Mouse (Mus musculus) kidney, embryonic 16.5 days (tissue): ENCODE measurements around the gene Csnk1d. TPM values are rescaled to one million over a fixed set of nuclear protein-coding genes. Genes with fewer than 3 reads are reported as not detected.

Experiments
- ATAC-seq: fragments of 200-750 bp; cut with Nextera tagmentation; 2 replicates; pipeline ENCODE4 v1.8.0; 2017; ENCODE audit warnings: moderate TSS enrichment; ENCODE audit not compliant: low FRiP score, low TSS enrichment
- H3K27ac ChIP-seq: fragments of 300-500 bp; sonication (generic); 2 replicates; pipeline ENCODE4 v1.5.1; 2014; ENCODE audit warnings: low read length
- H3K27me3 ChIP-seq: fragments of 300-500 bp; sonication (generic); 2 replicates; pipeline ENCODE4 v1.6.1; 2014; ENCODE audit warnings: low read length, control low read depth, mixed read lengths; ENCODE audit not compliant: insufficient read depth
- H3K36me3 ChIP-seq: fragments of 300-500 bp; sonication (generic); 2 replicates; pipeline ENCODE4 v1.6.1; 2014; ENCODE audit warnings: low read length, control low read depth, mixed read lengths; ENCODE audit not compliant: insufficient read depth
- H3K4me1 ChIP-seq: fragments of 300-500 bp; sonication (generic); 2 replicates; pipeline ENCODE4 v1.6.1; 2014; ENCODE audit warnings: low read length, control low read depth, mixed read lengths; ENCODE audit not compliant: insufficient read depth
- H3K4me2 ChIP-seq: fragments of 300-500 bp; sonication (generic); replicated peaks from 2 replicates; pipeline ENCODE4 v1.6.1; 2014; ENCODE audit warnings: low read depth, low read length
- H3K4me3 ChIP-seq: fragments of 300-500 bp; sonication (generic); 2 replicates; pipeline ENCODE4 v1.5.1; 2014; ENCODE audit warnings: mild to moderate bottlenecking, low read length
- H3K9ac ChIP-seq: fragments of 300-500 bp; sonication (generic); replicated peaks from 2 replicates; pipeline ENCODE4 v1.6.1; 2014; ENCODE audit warnings: low read length
- H3K9me3 ChIP-seq: fragments of 300-500 bp; sonication (generic); 2 replicates; pipeline ENCODE4 v1.6.1; 2016; ENCODE audit warnings: low read length, control low read depth
- WGBS: fragments of 180-500 bp; shearing (Covaris S2); extraction: QIAGEN DNeasy Blood & Tissue Kit; methylation state at CpG from one replicate; pipeline ENCODE4 v1.1.7; 2014; 5-methylcytosine and 5-hydroxymethylcytosine counted together
- polyA plus RNA-seq: library from polyadenylated mRNA; unstranded; fragments of >200 nt; fragmentation: Nextera tagmentation; extraction: Ambion mirVana; gene quantifications from 2 replicates; pipeline ENCODE4 v1.2.1, GENCODE M21; 2015

The Csnk1d gene
- polyA plus RNA-seq, 1 experiment from 2014 or later: 154 TPM

- peaks cover 15% of the 10 kb centered on the region for H3K36me3 ChIP-seq
Measured at GRCm38 (mm10) chr11:120989523-120989922, 1.6 kb downstream of the Csnk1d start.

GRCm38 (mm10) chr11:120988410-120988809, 2.7 kb downstream of the Csnk1d start:
- Histone ChIP-seq H3K9ac (no peak overlapping the region; the same call in 1 of the 2 replicates), H3K4me3 (0 out of 2 replicates have a peak overlapping the region, but pooled peaks have one; percentile 98), H3K27ac (no peak overlapping the region), H3K4me2 (peak overlapping the region; percentile 96), H3K9me3 (no peaks in the 10 kb centered on the region), H3K4me1 (peaks cover 34% of the 10 kb centered on the region), H3K27me3 (no peaks in the 10 kb centered on the region), H3K36me3 (peaks cover 23% of the 10 kb centered on the region)
- 71% methylated on average over 4 of the region's 4 CpGs for WGBS
- ATAC-seq: no peak

More at GRCm38 (mm10) chr11:120989523-120989922, 1.6 kb downstream of the Csnk1d start:
- peak overlapping the region; percentile 96 for H3K4me2 ChIP-seq
- peak overlapping the region; percentile 98 for H3K4me3 ChIP-seq
- WGBS: 6% methylated on average over 1 of the region's 1 CpGs
- peak overlapping the region; percentile 100 for H3K9ac ChIP-seq
- no peaks in the 10 kb centered on the region for H3K27me3 ChIP-seq
- peak overlapping the region; percentile 96 for H3K27ac ChIP-seq
- H3K9me3 ChIP-seq: no peaks in the 10 kb centered on the region
- ATAC-seq: no peak
- peaks cover 34% of the 10 kb centered on the region for H3K4me1 ChIP-seq

- Histone ChIP-seq H3K27ac (no peak overlapping the region), H3K9ac (no peak overlapping the region), H3K36me3 (peaks cover 31% of the 10 kb centered on the region), H3K4me3 (no peak overlapping the region), H3K9me3 (no peaks in the 10 kb centered on the region), H3K4me2 (no peak overlapping the region), H3K27me3 (no peaks in the 10 kb centered on the region), H3K4me1 (peaks cover 31% of the 10 kb centered on the region)
- ATAC-seq: no peak
- WGBS: 69% methylated on average over 3 of the region's 3 CpGs
Measured at GRCm38 (mm10) chr11:120987608-120988007, 3.5 kb downstream of the Csnk1d start.

GRCm38 (mm10) chr11:120984448-120985330, 6.4 kb downstream of the Csnk1d start:
- peaks cover 54% of the 10 kb centered on the region for H3K36me3 ChIP-seq
- H3K9ac ChIP-seq: no peak overlapping the region
- ATAC-seq: no peak
- no peaks in the 10 kb centered on the region for H3K9me3 ChIP-seq
- WGBS: 70% methylated on average over 4 of the region's 4 CpGs
- no peak overlapping the region for H3K4me2 ChIP-seq
- no peak overlapping the region for H3K27ac ChIP-seq
- no peaks in the 10 kb centered on the region for H3K27me3 ChIP-seq
- peaks cover 22% of the 10 kb centered on the region for H3K4me1 ChIP-seq
- no peak overlapping the region for H3K4me3 ChIP-seq

- no peaks in the 10 kb centered on the region for H3K9me3 ChIP-seq
- H3K27ac ChIP-seq: no peak overlapping the region
- H3K9ac ChIP-seq: no peak overlapping the region
- ATAC-seq: no peak
- peaks cover 70% of the 10 kb centered on the region for H3K36me3 ChIP-seq
- H3K27me3 ChIP-seq: no peaks in the 10 kb centered on the region
- H3K4me1 ChIP-seq: peaks cover 2% of the 10 kb centered on the region; the same call in 1 of the 2 replicates
- no peak overlapping the region for H3K4me2 ChIP-seq
- no peak overlapping the region for H3K4me3 ChIP-seq
Measured at GRCm38 (mm10) chr11:120982459-120982858, 8.7 kb downstream of the Csnk1d start.

- no peak overlapping the region for H3K27ac ChIP-seq
- ATAC-seq: no peak
- 86% methylated on average over 4 of the region's 4 CpGs for WGBS
Measured at GRCm38 (mm10) chr11:120981661-120982060, 9.5 kb downstream of the Csnk1d start.

GRCm38 (mm10) chr11:120980427-120981035, 10.6 kb downstream of the Csnk1d start:
- H3K27ac ChIP-seq: no peak overlapping the region
- H3K4me3 ChIP-seq: no peak overlapping the region
- 0 out of 2 replicates have a peak, but pooled peaks cover 2% of the 10 kb centered on the region for H3K4me1 ChIP-seq
- no peak overlapping the region for H3K4me2 ChIP-seq
- H3K9me3 ChIP-seq: no peaks in the 10 kb centered on the region
- no peaks in the 10 kb centered on the region for H3K27me3 ChIP-seq
- H3K36me3 ChIP-seq: peaks cover 61% of the 10 kb centered on the region
- 67% methylated on average over 9 of the region's 9 CpGs for WGBS
- ATAC-seq: no peak
- no peak overlapping the region for H3K9ac ChIP-seq

More at GRCm38 (mm10) chr11:120981661-120982060, 9.5 kb downstream of the Csnk1d start:
- Histone ChIP-seq H3K36me3 (peaks cover 71% of the 10 kb centered on the region), H3K27me3 (no peaks in the 10 kb centered on the region), H3K4me1 (0 out of 2 replicates have a peak, but pooled peaks cover 2% of the 10 kb centered on the region), H3K4me3 (no peak overlapping the region), H3K9ac (no peak overlapping the region), H3K4me2 (no peak overlapping the region), H3K9me3 (no peaks in the 10 kb centered on the region)

- H3K27me3 ChIP-seq: no peaks in the 10 kb centered on the region
- H3K27ac ChIP-seq: no peak overlapping the region
- no peak overlapping the region for H3K4me3 ChIP-seq
- H3K36me3 ChIP-seq: peaks cover 67% of the 10 kb centered on the region
- 74% methylated on average over 8 of the region's 8 CpGs for WGBS
- H3K4me2 ChIP-seq: no peak overlapping the region
- ATAC-seq: no peak
- H3K9ac ChIP-seq: no peak overlapping the region
- H3K9me3 ChIP-seq: no peaks in the 10 kb centered on the region
- H3K4me1 ChIP-seq: 0 out of 2 replicates have a peak, but pooled peaks cover 2% of the 10 kb centered on the region
Measured at GRCm38 (mm10) chr11:120979711-120980426, 11.3 kb downstream of the Csnk1d start.

- Histone ChIP-seq H3K9ac (no peak overlapping the region), H3K36me3 (peaks cover 75% of the 10 kb centered on the region), H3K4me2 (no peak overlapping the region), H3K4me3 (no peak overlapping the region), H3K9me3 (no peaks in the 10 kb centered on the region), H3K4me1 (no peaks in the 10 kb centered on the region), H3K27ac (no peak overlapping the region), H3K27me3 (no peaks in the 10 kb centered on the region)
- 78% methylated on average over 6 of the region's 6 CpGs for WGBS
- ATAC-seq: no peak
Measured at GRCm38 (mm10) chr11:120973318-120973717, 17.8 kb downstream of the Csnk1d start.
